Mouse (Mus musculus) ES-Bruce4 (cell line): ENCODE results near the gene Pop7.

Experiments used
- CTCF ChIP-seq: IDR thresholded peaks from one replicate; pipeline ENCODE4 v1.8.1; 2011; ENCODE audit warnings: low read depth, low read length
- EP300 ChIP-seq: IDR thresholded peaks from 2 replicates; pipeline ENCODE4 v1.6.1; 2011; ENCODE audit warnings: low read depth, low read length; ENCODE audit not compliant: insufficient read depth
- POLR2A ChIP-seq: IDR thresholded peaks from one replicate; pipeline ENCODE4 v1.8.1; 2011; ENCODE audit warnings: low read length; ENCODE audit not compliant: insufficient read depth

DNA sequence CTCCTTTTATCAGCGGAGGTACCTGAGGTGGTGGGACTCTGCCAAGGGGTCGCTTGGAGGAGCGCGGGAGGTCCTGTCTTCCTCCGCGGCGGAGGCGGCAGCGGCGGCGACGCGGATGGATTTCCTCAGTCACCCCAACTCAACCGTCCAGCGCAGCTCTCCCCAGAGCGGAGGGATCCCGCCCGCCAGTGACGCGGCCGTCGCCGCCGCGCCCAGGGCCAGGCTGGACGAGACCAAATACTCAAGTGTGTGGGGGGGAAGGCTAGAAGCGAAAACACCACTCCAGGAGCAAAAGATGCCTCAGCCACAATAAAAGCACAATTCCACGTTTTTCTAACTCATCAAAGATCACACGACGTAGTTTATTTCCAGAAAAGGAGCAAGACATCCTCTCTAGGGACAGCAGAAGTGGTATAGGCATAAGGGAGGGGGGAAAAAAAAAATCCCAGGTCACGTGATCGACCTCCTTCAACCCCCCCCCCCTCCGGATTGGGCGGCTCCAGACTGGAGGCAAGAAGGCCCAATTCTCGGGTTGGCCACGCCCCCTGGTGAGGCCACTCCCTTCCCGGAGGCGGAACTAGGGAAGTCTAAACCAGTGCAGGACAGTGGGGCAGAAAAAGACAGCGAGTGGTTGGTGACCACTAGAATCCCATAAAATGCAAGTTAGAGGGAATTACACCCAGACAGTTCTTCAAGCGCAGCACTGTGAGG lies 31.0 kb upstream of the Pop7 start, which contains the start of the genes Epo and Gnb2:
- peak; percentile 64 for TF ChIP-seq POLR2A
- TF ChIP-seq CTCF: no peak
- TF ChIP-seq EP300: peak; percentile 84
